16 mouse cellular contexts compared by ENCODE assay signal in the genomic region with DNA sequence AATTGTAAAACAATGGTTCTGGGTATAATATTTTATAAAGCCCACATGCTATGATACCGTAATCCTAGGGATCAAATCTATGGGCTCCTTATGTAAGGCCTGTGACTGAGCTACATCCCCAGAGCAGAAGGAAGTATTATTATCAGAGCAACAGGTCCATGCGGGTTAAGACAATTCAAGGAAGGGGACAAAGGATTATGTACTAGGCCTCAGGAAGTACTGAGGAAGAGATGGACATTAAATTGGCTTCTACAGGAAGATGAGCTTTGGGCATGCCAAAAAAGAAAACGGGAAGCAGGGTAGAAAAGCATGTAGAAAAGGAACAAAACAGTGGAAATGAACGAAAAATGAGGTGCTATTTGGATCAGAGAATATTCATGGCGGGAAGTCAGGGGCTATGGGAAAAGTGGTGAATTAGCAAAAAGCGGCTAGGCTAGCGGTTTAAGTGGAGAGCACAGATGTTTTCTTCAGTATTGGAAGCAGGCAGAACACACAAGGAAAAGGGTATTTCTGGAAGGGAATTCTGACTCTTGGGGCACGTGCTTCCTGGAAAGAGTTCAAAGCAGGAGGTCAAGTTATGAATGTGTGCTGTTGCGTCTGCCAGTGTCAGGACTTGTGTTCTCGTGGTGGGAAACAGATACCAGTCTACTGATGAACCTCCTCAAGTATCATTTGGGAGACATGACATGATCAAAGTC.
DNase-seq lines count a peak whose midpoint lies in the region; ATAC-seq and TF ChIP-seq lines count a peak whose summit lies in the region.
"Had no signal": no experiment of that assay in that cellular context is flagged by ENCODE, and none has a peak within 500 bp of the region (broad histone marks: within the 10 kb centered on the region; RNA-seq: fewer than 3 reads in every experiment).

No protein-coding gene starts in this region.

- peaks cover 15% of the 10 kb centered on the region; the same call in 1 of the 2 replicates for H3K4me1 ChIP-seq in brown adipose tissue, adult 24 weeks (ENCODE audit: control insufficient read depth, insufficient read depth, insufficient read length, low read length)
- H3K4me1 ChIP-seq in midbrain, postnatal 0 days (ENCODE audit: insufficient read depth, low read length), result no peaks in the 10 kb centered on the region
- H3K4me1 ChIP-seq: neural tube, embryonic 15.5 days had no signal

- H3K27ac ChIP-seq in gastrocnemius, adult 2 months, result peak overlapping the region; percentile 69
- H3K27ac ChIP-seq in brown adipose tissue, adult 24 weeks (replicated peaks; ENCODE audit: low read depth, low read length), result peak overlapping the region; percentile 98
- H3K27ac ChIP-seq in midbrain, postnatal 0 days (ENCODE audit: low read depth, low read length), result no peak overlapping the region
- H3K27ac ChIP-seq: embryonic facial prominence, embryonic 12.5 days; hindbrain, embryonic 14.5 days; left cerebral cortex, adult 2 months; limb, embryonic 13.5 days; neural tube, embryonic 15.5 days had no signal

- no peak overlapping the region for H3K9ac ChIP-seq in midbrain, postnatal 0 days (replicated peaks; ENCODE audit: low read length, poor library complexity, severe bottlenecking)
- H3K9ac ChIP-seq: embryonic facial prominence, embryonic 12.5 days; hindbrain, embryonic 14.5 days; limb, embryonic 13.5 days; neural tube, embryonic 15.5 days had no signal

- intact Hi-C loops in gastrocnemius, adult 2 months (cut with DNase I), result loop anchor here (10.0 kb wide), 1 partner anchor 196 kb away; no protein-coding TSS in a partner anchor
- intact Hi-C loops in gastrocnemius, postnatal 36 days (cut with DNase I), result no loop called here
- intact Hi-C loops in heart, postnatal 36 days (cut with DNase I), result loop anchor here (1.0 to 5.0 kb wide), 6 partner anchors 92 to 322 kb away; no protein-coding TSS in a partner anchor

- no peak overlapping the region for H3K4me2 ChIP-seq in midbrain, postnatal 0 days (ENCODE audit: low read depth, low read length, poor library complexity, severe bottlenecking)
- H3K4me2 ChIP-seq: embryonic facial prominence, embryonic 12.5 days; hindbrain, embryonic 14.5 days; limb, embryonic 13.5 days; neural tube, embryonic 15.5 days had no signal

- no peaks in the 10 kb centered on the region for H3K27me3 ChIP-seq in midbrain, postnatal 0 days (ENCODE audit: insufficient read depth, low read length)
- H3K27me3 ChIP-seq: embryonic facial prominence, embryonic 12.5 days; limb, embryonic 13.5 days; neural tube, embryonic 15.5 days had no signal

- no peak for TF ChIP-seq CTCF in gastrocnemius, adult 2 months (IDR thresholded peaks at IDR 0.05)
- no peak for TF ChIP-seq CTCF in midbrain, postnatal 0 days (IDR thresholded peaks at IDR 0.05)

- DNase-seq in gastrocnemius, adult 2 months, result no peak
- no peak for DNase-seq in gastrocnemius, postnatal 36 days
- peak; percentile 13 to 24 for DNase-seq in heart, postnatal 36 days
- peak; percentile 17 to 43 for DNase-seq in kidney, postnatal 36 days
- no peak for DNase-seq in spleen, adult 18-20 months
- no peak for DNase-seq in midbrain, postnatal 0 days (ENCODE audit: low spot score)
- no peak for DNase-seq in frontal cortex, postnatal 10 days (ENCODE audit: low spot score in 2 of 2)
- DNase-seq: cerebellum, postnatal 25 days; thymus, postnatal 14 days had no signal

- no peaks in the 10 kb centered on the region for H3K9me3 ChIP-seq in midbrain, postnatal 0 days (ENCODE audit: low read length)
- H3K9me3 ChIP-seq: embryonic facial prominence, embryonic 12.5 days; limb, embryonic 13.5 days; neural tube, embryonic 15.5 days had no signal

- 86% methylated on average over 10 of the region's 10 CpGs for WGBS in midbrain, postnatal 0 days

- ATAC-seq in midbrain, postnatal 0 days (ENCODE audit: low FRiP score), result no peak

- H3K36me3 ChIP-seq in midbrain, postnatal 0 days (ENCODE audit: insufficient read depth, low read length), result no peaks in the 10 kb centered on the region
- H3K36me3 ChIP-seq: embryonic facial prominence, embryonic 12.5 days; G1E; limb, embryonic 13.5 days; neural tube, embryonic 15.5 days had no signal

- H3K4me3 ChIP-seq in gastrocnemius, adult 2 months, result peak overlapping the region; percentile 20; the same call in 1 of the 2 replicates
- H3K4me3 ChIP-seq in brown adipose tissue, adult 24 weeks (ENCODE audit: insufficient read depth, low read depth, low read length), result peak overlapping the region; percentile 44; the same call in 1 of the 2 replicates
- H3K4me3 ChIP-seq in midbrain, postnatal 0 days (ENCODE audit: low read depth, low read length), result no peak overlapping the region
- H3K4me3 ChIP-seq: embryonic facial prominence, embryonic 12.5 days; left cerebral cortex, adult 2 months; limb, embryonic 13.5 days; neural tube, embryonic 15.5 days had no signal

Comparison
In these comparisons a context has a peak if more than half of its experiments do, and no peak if none do; other contexts are left out.
1. DNase-seq: peak in heart, postnatal 36 days (2 of 2) and kidney, postnatal 36 days (2 of 2); none in gastrocnemius, adult 2 months (single experiment), gastrocnemius, postnatal 36 days (0 of 2), spleen, adult 18-20 months (0 of 2), midbrain, postnatal 0 days (single experiment) and frontal cortex, postnatal 10 days (0 of 2).